Mouse (Mus musculus) lung, postnatal 0 days (tissue): ENCODE results near the gene Bcar3.

Experiments used
- CTCF ChIP-seq: IDR thresholded peaks from 2 replicates; pipeline ENCODE4 v1.5.1; 2016; ENCODE audit warnings: antibody characterized with exemption, mild to moderate bottlenecking
- EP300 ChIP-seq: IDR thresholded peaks from 2 replicates; pipeline ENCODE4 v1.6.1; 2016; ENCODE audit warnings: antibody characterized with exemption, mild to moderate bottlenecking, control low read depth

DNA sequence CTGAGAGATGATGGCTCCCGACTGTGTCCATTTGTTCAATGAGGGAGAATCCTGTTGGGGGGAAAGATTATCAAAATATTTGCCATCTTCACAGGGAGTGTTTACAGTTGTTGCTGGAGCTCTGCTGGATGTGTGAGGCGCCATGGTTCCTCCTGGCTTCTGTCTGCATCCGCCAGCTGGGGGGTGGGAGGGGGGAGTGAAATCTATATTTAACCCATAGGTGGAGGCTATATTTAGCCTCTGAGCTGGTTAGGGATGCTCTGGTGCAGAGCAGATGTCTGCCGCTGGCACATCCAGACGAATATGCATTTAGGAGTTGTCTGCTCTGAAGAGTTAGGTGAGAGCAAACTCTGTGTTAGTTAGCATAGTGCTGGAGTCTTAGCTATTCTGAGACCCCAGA is 108.2 kb downstream of the Bcar3 start:
- no peak for TF ChIP-seq CTCF
- TF ChIP-seq EP300, result peak; percentile 32; the same call in 1 of the 2 replicates
